Mouse (Mus musculus) liver, adult 2 months (tissue): Measurements from ENCODE around the gene Fosl1.

Experiments used
- CTCF ChIP-seq: fragments of 200-500 bp; IDR thresholded peaks from 2 replicates; pipeline ENCODE4 v1.5.1; 2011; ENCODE audit warnings: low read depth, low read length, control low read depth
- POLR2A ChIP-seq: fragments of 200-500 bp; IDR thresholded peaks from 2 replicates; pipeline ENCODE4 v1.6.1; 2011; ENCODE audit warnings: low read length, control low read depth; ENCODE audit not compliant: insufficient read depth; ENCODE audit errors: extremely low read depth

GRCm38 (mm10) chr19:5421784-5422183, 25.6 kb upstream of the Fosl1 start:
- TF ChIP-seq POLR2A (no peak), CTCF (no peak)
